Mouse (Mus musculus): Measurements from ENCODE around the gene Olfr129. TPM values are rescaled to one million over a fixed set of nuclear protein-coding genes. Genes with fewer than 3 reads are reported as not detected.

Olfr129 gene
- total RNA-seq (2023) = not detected in 4 replicates

DNA sequence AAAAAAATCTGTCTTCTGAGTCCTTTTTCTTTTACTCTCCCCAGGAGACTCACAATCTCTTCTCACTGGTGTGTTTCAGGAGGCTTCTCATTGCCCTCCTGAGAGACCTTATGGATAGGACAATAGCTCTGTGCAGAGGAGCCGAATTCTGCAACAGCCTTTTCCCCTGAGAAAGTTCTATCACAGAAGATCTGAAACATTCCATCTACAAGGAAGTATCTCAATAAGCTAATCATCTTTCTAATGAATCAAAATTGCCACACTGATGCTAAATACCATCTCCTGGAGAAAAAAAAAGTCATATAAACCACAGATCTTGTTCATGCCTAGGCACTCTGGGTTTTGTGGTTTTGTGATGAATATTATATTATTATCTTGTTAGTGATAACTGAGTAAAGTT is at the start of gene Olfr129:
Gene Olfr129 (minus strand): TSS at position 101 of the 400 bp plus-strand sequence.

DNA sequence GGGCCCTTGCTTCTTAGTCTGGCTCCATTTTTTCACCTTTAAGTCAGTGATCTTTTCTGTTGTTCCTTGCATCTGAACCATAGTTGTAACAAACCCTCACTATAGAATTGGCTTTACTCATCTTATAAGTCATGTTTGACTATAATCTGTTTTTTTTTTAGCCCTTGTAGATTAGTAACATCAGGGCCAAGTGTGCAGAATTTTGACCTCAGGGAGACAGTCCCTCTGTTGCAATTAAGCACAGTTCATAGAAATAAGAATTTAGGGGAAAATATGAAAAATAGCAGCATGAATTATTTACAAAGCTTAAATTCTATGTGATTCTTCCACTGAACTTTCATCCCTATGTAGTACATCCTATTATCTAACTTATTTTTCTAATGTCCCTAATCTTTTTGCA is 28.7 kb upstream of the Olfr129 start, which contains the start of gene Olfr131:
Gene Olfr131 (minus strand): TSS at position 101 of the 400 bp plus-strand sequence.

DNA sequence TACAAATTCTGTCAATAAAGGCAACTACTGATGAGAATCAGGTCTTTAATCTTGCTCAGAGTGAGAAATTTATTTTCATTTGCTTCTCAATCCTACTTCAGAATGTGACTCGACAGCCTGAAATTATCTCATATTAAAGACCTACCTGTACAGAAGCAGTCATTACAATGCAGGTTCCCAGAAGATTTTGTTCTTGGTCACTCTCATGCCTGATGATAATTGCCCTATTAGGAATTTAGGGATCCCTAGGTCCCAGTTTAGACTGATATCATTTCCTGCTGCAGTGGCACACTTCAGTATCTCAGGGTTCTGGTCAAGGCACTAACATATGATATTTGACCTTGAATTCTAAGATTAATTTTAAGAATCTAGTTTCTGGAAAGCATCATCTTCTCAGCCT is 3.7 kb upstream of the Olfr129 start, which contains the start of gene Olfr130:
Gene Olfr130 (plus strand): TSS at position 301 of the 400 bp plus-strand sequence.

Other genes starting within 250 kb of the Olfr129 start
- gene Olfr125, start 227.1 kb downstream of the Olfr129 start, total RNA-seq (2023) = not detected in 4 replicates
- not detected in 4 replicates for gene Olfr126, start 212.6 kb downstream of the Olfr129 start, total RNA-seq (2023)
- gene Olfr127, start 159.6 kb downstream of the Olfr129 start, total RNA-seq (2023) = not detected in 4 replicates
- not detected in 4 replicates for gene Olfr128, start 139.5 kb downstream of the Olfr129 start, total RNA-seq (2023)
- gene Olfr761, start 107.0 kb downstream of the Olfr129 start, total RNA-seq (2023) = not detected in 4 replicates
- gene Olfr130, start 3.8 kb upstream of the Olfr129 start, total RNA-seq (2023) = not detected in 4 replicates
- gene Olfr131, start 28.6 kb upstream of the Olfr129 start, total RNA-seq (2023) = not detected in 4 replicates
- not detected in 4 replicates for gene Olfr132, start 74.4 kb upstream of the Olfr129 start, total RNA-seq (2023)
- gene Olfr133, start 85.2 kb upstream of the Olfr129 start, total RNA-seq (2023) = not detected in 4 replicates
- not detected in 4 replicates for gene Olfr134, start 111.3 kb upstream of the Olfr129 start, total RNA-seq (2023)
- gene Olfr135, start 144.3 kb upstream of the Olfr129 start, total RNA-seq (2023) = not detected in 4 replicates
- not detected in 4 replicates for gene Olfr138, start 201.0 kb upstream of the Olfr129 start, total RNA-seq (2023)
- not detected in 4 replicates for gene Olfr137, start 247.5 kb upstream of the Olfr129 start, total RNA-seq (2023)